Mouse (Mus musculus): ENCODE results near the gene Col6a6. TPM values are rescaled to one million over a fixed set of nuclear protein-coding genes. Genes with fewer than 3 reads are reported as not detected.

The Col6a6 gene
- polyA plus RNA-seq (2014; fragmentation: Nextera tagmentation; extraction: Ambion mirVana) = 0.05 TPM in 1 of 2 replicates, not detected in the other

DNA sequence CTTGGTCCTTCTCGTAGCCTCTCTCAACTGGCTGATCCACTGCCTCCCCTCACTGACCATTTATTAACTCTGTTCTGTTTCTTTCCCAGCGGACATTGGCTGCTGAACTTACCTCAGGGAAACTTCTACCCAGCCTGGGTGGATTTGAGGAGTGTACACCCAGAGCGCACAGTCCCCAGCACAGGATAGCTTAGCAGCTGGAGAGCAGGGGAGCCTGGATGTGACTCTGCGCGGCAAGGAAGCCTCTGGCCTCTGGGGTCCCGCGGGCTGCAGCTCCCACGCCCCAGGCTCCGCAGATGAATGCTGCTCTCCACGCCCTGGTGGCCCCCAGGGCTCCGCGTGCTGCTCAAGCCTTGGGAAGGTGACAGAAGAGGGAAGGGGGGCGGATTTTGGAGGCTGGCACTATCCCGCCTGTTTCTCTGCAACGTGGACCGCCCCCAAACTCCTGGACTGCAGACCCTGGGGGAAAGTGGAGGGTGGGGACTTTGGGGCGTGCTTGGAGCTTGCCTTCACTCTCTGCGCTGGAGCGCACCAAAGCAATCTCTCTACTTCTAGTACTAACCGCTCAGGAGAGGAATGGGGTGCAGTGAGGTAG, at the start of gene Col6a6:
Gene Col6a6, minus strand, starts transcription at position 370 of the 595 bp plus-strand sequence.
- Histone ChIP-seq H3K27me3 (replicated peaks; ENCODE audit: control insufficient read depth, insufficient read depth, low read length) (no peaks in the 10 kb centered on the region), H3K36me3 (ENCODE audit: control insufficient read depth, insufficient read depth, low read length) (no peaks in the 10 kb centered on the region), H3K4me3 (ENCODE audit: low read depth, low read length) (no peak within 1 kb of the TSS), H3K4me2 (ENCODE audit: low read length) (0 out of 2 replicates have a peak within 1 kb of the TSS, but pooled peaks have one; percentile 7), H3K27ac (ENCODE audit: low read depth, low read length) (no peak within 1 kb of the TSS), H3K9me3 (replicated peaks; ENCODE audit: control insufficient read depth, low read length) (no peaks in the 10 kb centered on the region), H3K9ac (ENCODE audit: low read length) (no peak within 1 kb of the TSS), H3K4me1 (ENCODE audit: control insufficient read depth, insufficient read depth, low read length) (no peaks in the 10 kb centered on the region; the same call in 1 of the 2 replicates)
- ATAC-seq = no peak
- 21% methylated on average over 19 of the region's 20 CpGs for WGBS
- no peak for DNase-seq (ENCODE audit: low spot score)

GRCm38 (mm10) chr9:105876124-105876523, 48.2 kb upstream of the Col6a6 start:
- no peak overlapping the region for H3K9ac ChIP-seq (ENCODE audit: low read length)
- H3K27ac ChIP-seq (ENCODE audit: low read depth, low read length) = no peak overlapping the region
- WGBS = 87% methylated on average over 4 of the region's 4 CpGs
- no peaks in the 10 kb centered on the region for H3K4me1 ChIP-seq (ENCODE audit: control insufficient read depth, insufficient read depth, low read length)
- ATAC-seq (no peak), DNase-seq (ENCODE audit: low spot score) (no peak)
- no peak overlapping the region for H3K4me2 ChIP-seq (ENCODE audit: low read length)
- H3K36me3 ChIP-seq (ENCODE audit: control insufficient read depth, insufficient read depth, low read length) = no peaks in the 10 kb centered on the region
- H3K27me3 ChIP-seq (replicated peaks; ENCODE audit: control insufficient read depth, insufficient read depth, low read length) = no peaks in the 10 kb centered on the region
- H3K4me3 ChIP-seq (ENCODE audit: low read depth, low read length) = no peak overlapping the region
- no peaks in the 10 kb centered on the region for H3K9me3 ChIP-seq (replicated peaks; ENCODE audit: control insufficient read depth, low read length)

DNA sequence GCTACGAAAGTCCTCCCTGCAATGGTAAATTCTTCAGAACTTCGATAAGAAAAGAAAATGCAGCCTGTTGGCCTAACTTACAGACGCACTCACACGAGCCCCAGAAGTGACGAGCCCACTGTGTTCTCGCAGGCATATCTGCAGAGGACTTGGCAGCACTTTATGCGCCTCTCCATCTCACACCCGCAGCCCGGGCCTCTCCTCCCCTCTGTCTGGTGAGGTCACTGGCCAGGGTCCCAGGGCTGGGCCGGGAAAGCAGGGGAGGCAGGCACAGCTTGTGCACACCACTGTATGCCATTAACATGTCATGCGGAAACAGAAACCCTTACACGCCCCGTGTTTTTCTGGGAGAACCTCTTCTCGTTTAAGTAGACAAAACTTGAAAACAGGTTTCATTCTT, 43.7 kb upstream of the Col6a6 start:
- Histone ChIP-seq H3K9me3 (replicated peaks; ENCODE audit: control insufficient read depth, low read length) (no peaks in the 10 kb centered on the region), H3K27ac (ENCODE audit: low read depth, low read length) (no peak overlapping the region), H3K4me2 (ENCODE audit: low read length) (no peak overlapping the region), H3K9ac (ENCODE audit: low read length) (no peak overlapping the region), H3K27me3 (replicated peaks; ENCODE audit: control insufficient read depth, insufficient read depth, low read length) (no peaks in the 10 kb centered on the region), H3K4me1 (ENCODE audit: control insufficient read depth, insufficient read depth, low read length) (no peaks in the 10 kb centered on the region), H3K4me3 (ENCODE audit: low read depth, low read length) (no peak overlapping the region), H3K36me3 (ENCODE audit: control insufficient read depth, insufficient read depth, low read length) (no peaks in the 10 kb centered on the region)
- DNase-seq (ENCODE audit: low spot score) (no peak), ATAC-seq (no peak)
- 67% methylated on average over 14 of the region's 14 CpGs for WGBS

GRCm38 (mm10) chr9:105857773-105858172, 29.8 kb upstream of the Col6a6 start:
- ATAC-seq = peak; percentile 73

DNA sequence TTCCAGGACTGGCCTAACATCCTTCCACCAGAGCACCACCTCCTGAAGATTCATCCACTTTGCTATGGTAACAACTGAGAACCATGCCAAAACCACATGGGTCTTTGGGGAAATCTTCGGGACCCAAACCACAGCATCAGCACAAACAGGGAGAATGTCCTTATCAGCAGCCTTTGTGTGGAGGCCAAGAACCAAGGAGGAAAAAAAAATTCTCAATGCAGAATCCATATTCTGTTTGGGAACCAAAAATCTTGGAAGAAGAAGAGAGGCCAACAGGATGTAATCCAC, 24.8 kb upstream of the Col6a6 start:
- DNase-seq (ENCODE audit: low spot score) (no peak), ATAC-seq (no peak)
- Histone ChIP-seq H3K4me1 (ENCODE audit: control insufficient read depth, insufficient read depth, low read length) (no peaks in the 10 kb centered on the region), H3K27ac (ENCODE audit: low read depth, low read length) (no peak overlapping the region), H3K4me2 (ENCODE audit: low read length) (no peak overlapping the region), H3K9me3 (replicated peaks; ENCODE audit: control insufficient read depth, low read length) (no peaks in the 10 kb centered on the region), H3K9ac (ENCODE audit: low read length) (no peak overlapping the region), H3K4me3 (ENCODE audit: low read depth, low read length) (no peak overlapping the region), H3K36me3 (ENCODE audit: control insufficient read depth, insufficient read depth, low read length) (no peaks in the 10 kb centered on the region), H3K27me3 (replicated peaks; ENCODE audit: control insufficient read depth, insufficient read depth, low read length) (no peaks in the 10 kb centered on the region)
- WGBS = 76% methylated on average over 1 of the region's 1 CpGs

More at GRCm38 (mm10) chr9:105857773-105858172, 29.8 kb upstream of the Col6a6 start:
- no peaks in the 10 kb centered on the region for H3K27me3 ChIP-seq (replicated peaks; ENCODE audit: control insufficient read depth, insufficient read depth, low read length)
- H3K4me1 ChIP-seq (ENCODE audit: control insufficient read depth, insufficient read depth, low read length) = no peaks in the 10 kb centered on the region
- peak; percentile 82 for DNase-seq (ENCODE audit: low spot score)
- no peak overlapping the region for H3K4me3 ChIP-seq (ENCODE audit: low read depth, low read length)
- no peak overlapping the region for H3K27ac ChIP-seq (ENCODE audit: low read depth, low read length)
- no peaks in the 10 kb centered on the region for H3K36me3 ChIP-seq (ENCODE audit: control insufficient read depth, insufficient read depth, low read length)
- 16% methylated on average over 6 of the region's 6 CpGs for WGBS
- no peak overlapping the region for H3K9ac ChIP-seq (ENCODE audit: low read length)
- no peak overlapping the region for H3K4me2 ChIP-seq (ENCODE audit: low read length)
- H3K9me3 ChIP-seq (replicated peaks; ENCODE audit: control insufficient read depth, low read length) = no peaks in the 10 kb centered on the region

DNA sequence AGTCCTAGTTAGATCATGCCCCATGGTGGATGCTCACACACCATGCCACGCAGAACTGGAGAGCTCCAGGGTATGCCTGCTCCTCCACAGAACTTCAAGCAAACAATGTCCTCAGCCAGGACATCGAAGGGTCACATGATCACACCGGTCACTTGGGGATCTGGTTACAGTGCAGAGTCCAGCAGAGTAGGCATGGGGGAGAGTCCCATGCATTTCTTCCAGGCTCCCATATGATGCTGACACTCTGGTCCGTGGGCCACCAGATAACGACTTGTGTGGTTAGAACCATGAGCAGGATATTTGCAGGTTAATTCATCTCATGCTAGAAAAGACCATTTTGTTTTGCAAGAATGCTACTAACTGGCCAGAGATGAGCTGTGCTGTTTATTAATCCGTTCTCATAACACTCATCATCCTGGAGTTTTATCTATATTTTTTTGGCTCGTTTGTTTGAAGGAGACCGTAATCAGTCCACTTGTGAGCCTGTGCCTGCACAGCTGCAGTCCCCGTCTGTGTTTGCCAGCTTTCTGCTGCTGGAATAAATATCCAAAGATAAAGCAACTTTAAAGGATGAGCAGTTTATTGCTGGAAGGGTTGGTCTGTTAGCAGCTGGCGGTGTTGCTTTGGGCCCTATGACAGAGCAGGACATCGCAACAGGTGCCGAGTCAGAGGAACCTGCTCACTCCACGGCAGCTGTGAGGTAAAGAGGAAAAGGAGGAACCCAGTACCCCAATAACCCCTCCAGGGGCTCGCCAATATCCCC, 24.2 kb upstream of the Col6a6 start:
- no peak overlapping the region for H3K4me3 ChIP-seq (ENCODE audit: low read depth, low read length)
- 83% methylated on average over 14 of the region's 14 CpGs for WGBS
- H3K9me3 ChIP-seq (replicated peaks; ENCODE audit: control insufficient read depth, low read length) = no peaks in the 10 kb centered on the region
- H3K9ac ChIP-seq (ENCODE audit: low read length) = no peak overlapping the region
- H3K4me2 ChIP-seq (ENCODE audit: low read length) = no peak overlapping the region
- DNase-seq (ENCODE audit: low spot score) (no peak), ATAC-seq (no peak)
- no peaks in the 10 kb centered on the region for H3K27me3 ChIP-seq (replicated peaks; ENCODE audit: control insufficient read depth, insufficient read depth, low read length)
- H3K36me3 ChIP-seq (ENCODE audit: control insufficient read depth, insufficient read depth, low read length) = no peaks in the 10 kb centered on the region
- H3K27ac ChIP-seq (ENCODE audit: low read depth, low read length) = no peak overlapping the region
- H3K4me1 ChIP-seq (ENCODE audit: control insufficient read depth, insufficient read depth, low read length) = no peaks in the 10 kb centered on the region

DNA sequence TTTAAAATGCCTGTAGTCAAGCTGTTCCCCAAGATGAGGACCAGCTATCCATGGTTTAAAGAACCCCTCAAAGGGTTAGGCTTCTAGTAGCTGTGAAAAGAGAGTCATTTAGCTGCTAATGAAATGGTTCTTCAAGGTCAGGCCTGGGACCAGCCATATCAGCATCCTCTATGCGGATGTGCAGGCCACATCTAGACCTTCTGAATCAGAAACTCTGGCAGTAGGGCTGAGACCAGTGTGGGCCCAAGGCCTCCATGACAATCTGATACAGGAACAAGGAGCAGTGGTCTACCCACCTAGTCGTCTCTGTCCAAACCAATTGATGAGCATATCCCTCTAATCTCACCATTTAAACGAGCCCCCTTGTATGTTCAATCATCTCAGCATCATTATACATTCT, 23.1 kb upstream of the Col6a6 start:
- 92% methylated on average over 3 of the region's 3 CpGs for WGBS
- no peak for ATAC-seq

DNA sequence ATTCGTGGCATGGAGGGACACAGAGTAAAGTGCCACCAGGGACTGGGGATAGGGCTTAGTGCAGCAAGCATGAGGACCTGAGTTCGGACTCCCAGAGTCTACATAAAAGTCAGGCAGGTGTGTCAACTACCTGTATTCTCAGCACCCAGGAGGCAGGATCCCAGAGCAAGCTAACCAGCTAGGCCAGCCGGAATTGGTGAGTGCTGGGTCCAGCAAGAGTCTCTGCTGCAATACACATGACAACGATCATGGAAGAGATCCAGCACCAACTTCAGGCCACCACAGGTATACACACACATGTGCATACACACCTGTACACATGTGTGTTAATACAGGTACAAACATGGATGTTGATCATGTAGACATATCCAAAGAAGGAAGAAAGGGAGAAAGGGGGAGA, 20.4 kb upstream of the Col6a6 start:
- Histone ChIP-seq H3K4me1 (ENCODE audit: control insufficient read depth, insufficient read depth, low read length) (no peaks in the 10 kb centered on the region), H3K27ac (ENCODE audit: low read depth, low read length) (no peak overlapping the region), H3K9me3 (replicated peaks; ENCODE audit: control insufficient read depth, low read length) (no peaks in the 10 kb centered on the region), H3K27me3 (replicated peaks; ENCODE audit: control insufficient read depth, insufficient read depth, low read length) (no peaks in the 10 kb centered on the region), H3K4me3 (ENCODE audit: low read depth, low read length) (no peak overlapping the region), H3K9ac (ENCODE audit: low read length) (no peak overlapping the region), H3K4me2 (ENCODE audit: low read length) (no peak overlapping the region), H3K36me3 (ENCODE audit: control insufficient read depth, insufficient read depth, low read length) (no peaks in the 10 kb centered on the region)
- ATAC-seq = no peak
- WGBS = 72% methylated on average over 4 of the region's 4 CpGs
- no peak for DNase-seq (ENCODE audit: low spot score)

More for the DNA sequence above, 23.1 kb upstream of the Col6a6 start:
- Histone ChIP-seq H3K4me1 (ENCODE audit: control insufficient read depth, insufficient read depth, low read length) (no peaks in the 10 kb centered on the region), H3K27me3 (replicated peaks; ENCODE audit: control insufficient read depth, insufficient read depth, low read length) (no peaks in the 10 kb centered on the region), H3K4me2 (ENCODE audit: low read length) (no peak overlapping the region), H3K9ac (ENCODE audit: low read length) (no peak overlapping the region), H3K9me3 (replicated peaks; ENCODE audit: control insufficient read depth, low read length) (no peaks in the 10 kb centered on the region), H3K27ac (ENCODE audit: low read depth, low read length) (no peak overlapping the region), H3K36me3 (ENCODE audit: control insufficient read depth, insufficient read depth, low read length) (no peaks in the 10 kb centered on the region), H3K4me3 (ENCODE audit: low read depth, low read length) (no peak overlapping the region)
- DNase-seq (ENCODE audit: low spot score) = no peak

DNA sequence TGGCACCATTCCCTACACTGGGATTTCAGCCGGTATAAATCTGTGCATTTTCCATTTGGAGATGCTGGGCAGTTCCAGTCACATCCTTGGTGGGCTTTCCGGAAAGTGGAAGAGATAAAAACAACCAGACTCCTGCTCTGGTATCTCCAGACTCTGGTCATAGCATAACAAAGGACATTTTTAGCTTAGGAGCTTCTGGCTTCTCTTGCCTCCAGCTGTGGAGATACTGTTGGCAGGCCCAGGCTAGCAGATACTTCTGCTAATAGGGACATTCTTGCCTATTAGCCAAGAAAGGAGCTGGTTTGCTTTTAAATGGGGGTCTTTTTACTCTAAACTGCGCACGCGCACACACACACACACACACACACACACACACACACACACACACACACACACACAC, 19.3 kb upstream of the Col6a6 start:
- Histone ChIP-seq H3K4me2 (ENCODE audit: low read length) (no peak overlapping the region), H3K4me1 (ENCODE audit: control insufficient read depth, insufficient read depth, low read length) (no peaks in the 10 kb centered on the region), H3K9me3 (replicated peaks; ENCODE audit: control insufficient read depth, low read length) (no peaks in the 10 kb centered on the region), H3K27ac (ENCODE audit: low read depth, low read length) (no peak overlapping the region), H3K27me3 (replicated peaks; ENCODE audit: control insufficient read depth, insufficient read depth, low read length) (no peaks in the 10 kb centered on the region), H3K4me3 (ENCODE audit: low read depth, low read length) (no peak overlapping the region), H3K9ac (ENCODE audit: low read length) (no peak overlapping the region), H3K36me3 (ENCODE audit: control insufficient read depth, insufficient read depth, low read length) (no peaks in the 10 kb centered on the region)
- WGBS = 95% methylated on average over 5 of the region's 5 CpGs
- ATAC-seq (no peak), DNase-seq (ENCODE audit: low spot score) (no peak)

All from forebrain, embryonic 14.5 days (tissue).